ENCODE assay signal across 26 mouse cellular contexts in the genomic region with DNA sequence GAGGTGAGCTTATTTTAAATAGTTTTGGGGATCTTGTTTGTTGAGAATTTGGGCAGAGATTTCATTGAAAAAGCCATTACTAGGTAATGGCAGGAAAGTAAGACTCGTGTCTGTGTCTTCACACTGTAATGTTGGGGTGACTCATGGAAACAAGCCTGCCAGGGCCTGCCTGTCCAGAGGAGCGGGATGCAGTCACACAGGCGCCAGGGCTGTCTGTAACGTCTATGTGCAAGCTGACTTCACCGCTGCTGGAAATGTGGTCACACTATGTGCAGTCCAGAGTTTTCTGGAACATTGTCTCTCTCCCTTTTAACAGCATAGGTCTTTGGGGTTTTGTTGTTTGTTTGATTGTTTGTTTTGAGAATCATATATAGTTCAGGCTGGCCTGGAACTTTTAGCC.
DNase-seq lines count a peak whose midpoint lies in the region; ATAC-seq and TF ChIP-seq lines count a peak whose summit lies in the region.
"Had no signal": no experiment of that assay in that cellular context is flagged by ENCODE, and none has a peak within 500 bp of the region (broad histone marks: within the 10 kb centered on the region; RNA-seq: fewer than 3 reads in every experiment).

No protein-coding gene starts in this region.

- no peaks in the 10 kb centered on the region for H3K9me3 ChIP-seq in CH12.LX (replicated peaks; ENCODE audit: low read length)
- no peaks in the 10 kb centered on the region for H3K9me3 ChIP-seq in stomach, postnatal 0 days (ENCODE audit: control insufficient read depth, low read length)
- H3K9me3 ChIP-seq: embryonic facial prominence, embryonic 12.5 days; forebrain, embryonic 12.5 days; forebrain, embryonic 15.5 days; G1E; heart, embryonic 12.5 days; heart, embryonic 15.5 days; hindbrain, embryonic 10.5 days; hindbrain, embryonic 13.5 days; intestine, embryonic 15.5 days had no signal

- dilution Hi-C loops in CH12.LX (cut with MboI; ENCODE audit: extremely low pct_ligation_motif_present, extremely low pct_unique_long_range_greater_than_20kb, low sequenced_read_pairs): no loop called here

- H3K9ac ChIP-seq in CH12.LX (ENCODE audit: insufficient read depth, low read depth): no peak overlapping the region
- H3K9ac ChIP-seq in stomach, postnatal 0 days (ENCODE audit: low read length): no peak overlapping the region
- H3K9ac ChIP-seq: embryonic facial prominence, embryonic 12.5 days; forebrain, embryonic 12.5 days; forebrain, embryonic 15.5 days; heart, embryonic 12.5 days; heart, embryonic 15.5 days; hindbrain, embryonic 13.5 days; intestine, embryonic 15.5 days had no signal

- H3K36me3 ChIP-seq in CH12.LX (replicated peaks in 1 of 2; ENCODE audit: control insufficient read depth in 1 of 2, insufficient read depth in 1 of 2, low read length in 1 of 2): peaks cover 77 to 93% of the 10 kb centered on the region in 2 experiments
- H3K36me3 ChIP-seq in stomach, postnatal 0 days (ENCODE audit: control insufficient read depth, insufficient read depth, low read length): peaks cover 7% of the 10 kb centered on the region; the same call in 1 of the 2 replicates
- H3K36me3 ChIP-seq: embryonic facial prominence, embryonic 12.5 days; forebrain, embryonic 12.5 days; forebrain, embryonic 15.5 days; hindbrain, embryonic 13.5 days had no signal

- no peak for TF ChIP-seq CTCF in gastrocnemius, adult 2 months (IDR thresholded peaks at IDR 0.05)
- TF ChIP-seq CTCF in CH12.LX (conservative IDR thresholded peaks at IDR 0.05 in 1 of 2, IDR thresholded peaks at IDR 0.05 in 1 of 2; ENCODE audit: low read depth in 2 of 2, low read length in 2 of 2): no peak
- TF ChIP-seq CTCF in stomach, postnatal 0 days (IDR thresholded peaks at IDR 0.05; ENCODE audit: low read depth): no peak

- intact Hi-C loops in gastrocnemius, adult 2 months (cut with DNase I): loop anchor here (10.0 kb wide), 1 partner anchor 478 kb away; no protein-coding TSS in a partner anchor

- no peak for TF ChIP-seq POLR2A in CH12.LX (IDR thresholded peaks at IDR 0.05; ENCODE audit: low read depth, low read length)

- no peak overlapping the region for H3K4me2 ChIP-seq in CH12.LX (ENCODE audit: insufficient read depth, low read depth, poor library complexity, severe bottlenecking)
- H3K4me2 ChIP-seq in stomach, postnatal 0 days (replicated peaks; ENCODE audit: low read depth): no peak overlapping the region
- H3K4me2 ChIP-seq: embryonic facial prominence, embryonic 12.5 days; forebrain, embryonic 12.5 days; forebrain, embryonic 15.5 days; heart, embryonic 12.5 days; heart, embryonic 15.5 days; hindbrain, embryonic 13.5 days; intestine, embryonic 15.5 days had no signal

- no peak for TF ChIP-seq EP300 in CH12.LX (IDR thresholded peaks at IDR 0.05; ENCODE audit: low read length)
- no peak for TF ChIP-seq EP300 in stomach, postnatal 0 days (optimal IDR thresholded peaks at IDR 0.05)

- H3K4me3 ChIP-seq in gastrocnemius, adult 2 months: no peak overlapping the region
- H3K4me3 ChIP-seq in CH12.LX (replicated peaks in 1 of 3; ENCODE audit: low read depth in 2 of 3, low read length in 2 of 3, poor library complexity in 1 of 3): no peak overlapping the region
- no peak overlapping the region for H3K4me3 ChIP-seq in stomach, postnatal 0 days (ENCODE audit: low read depth, low read length)
- H3K4me3 ChIP-seq: embryonic facial prominence, embryonic 12.5 days; erythroblast, embryonic 14.5 days; forebrain, embryonic 12.5 days; forebrain, embryonic 15.5 days; heart, embryonic 12.5 days; heart, embryonic 15.5 days; hindbrain, embryonic 10.5 days; hindbrain, embryonic 13.5 days; intestine, embryonic 15.5 days had no signal

- in situ Hi-C loops in CH12.LX (cut with MboI; ENCODE audit: low pct_ligation_motif_present, low pct_unique_long_range_greater_than_20kb, low sequenced_read_pairs): loop anchor here (25.0 kb wide), 1 partner anchor 486 kb away; no protein-coding TSS in a partner anchor

- peaks cover 3 to 26% of the 10 kb centered on the region in 2 experiments; a peak in 3 of 4 replicates for H3K4me1 ChIP-seq in CH12.LX (ENCODE audit: control insufficient read depth in 1 of 2, insufficient read depth in 2 of 2)
- no peaks in the 10 kb centered on the region for H3K4me1 ChIP-seq in stomach, postnatal 0 days (replicated peaks; ENCODE audit: control insufficient read depth, insufficient read depth)
- H3K4me1 ChIP-seq: forebrain, embryonic 12.5 days; forebrain, embryonic 15.5 days; hindbrain, embryonic 13.5 days had no signal

- no peak; the same call in 1 of the 2 replicates for ATAC-seq in stomach, postnatal 0 days (ENCODE audit: low FRiP score, low TSS enrichment)
- ATAC-seq: forebrain, embryonic 15.5 days; hindbrain, embryonic 16.5 days; intestine, embryonic 15.5 days had no signal

- H3K27me3 ChIP-seq in CH12.LX (replicated peaks): no peaks in the 10 kb centered on the region
- H3K27me3 ChIP-seq in stomach, postnatal 0 days (ENCODE audit: control insufficient read depth, insufficient read depth, low read length): no peaks in the 10 kb centered on the region
- H3K27me3 ChIP-seq: embryonic facial prominence, embryonic 12.5 days; forebrain, embryonic 12.5 days; forebrain, embryonic 15.5 days; heart, embryonic 15.5 days; hindbrain, embryonic 13.5 days; intestine, embryonic 15.5 days had no signal

- 75% methylated on average over 5 of the region's 5 CpGs for WGBS in stomach, postnatal 0 days

- peak overlapping the region; percentile 13; the same call in 1 of the 2 replicates for H3K27ac ChIP-seq in gastrocnemius, adult 2 months
- no peak overlapping the region for H3K27ac ChIP-seq in CH12.LX (ENCODE audit: insufficient read depth, low read depth)
- H3K27ac ChIP-seq in stomach, postnatal 0 days (replicated peaks): 0 out of 2 replicates have a peak overlapping the region, but pooled peaks have one; percentile 45
- H3K27ac ChIP-seq: embryonic facial prominence, embryonic 12.5 days; forebrain, embryonic 12.5 days; forebrain, embryonic 15.5 days; heart, embryonic 15.5 days; hindbrain, embryonic 10.5 days; hindbrain, embryonic 13.5 days; intestine, embryonic 15.5 days had no signal

- no peak for TF ChIP-seq RAD21 in CH12.LX (IDR thresholded peaks at IDR 0.05; ENCODE audit: low read depth, low read length)

- DNase-seq in gastrocnemius, adult 2 months: no peak
- no peak for DNase-seq in gastrocnemius, adult 8-10 months (ENCODE audit: low spot score in 2 of 2)
- DNase-seq in 416B (ENCODE audit: low read depth) (peak; percentile 59), CH12.LX (ENCODE audit: extremely low read depth) (no peak)
- DNase-seq in stomach, postnatal 0 days (ENCODE audit: low spot score): no peak
- no peak for DNase-seq in heart, adult 8-10 months (ENCODE audit: low spot score)
- DNase-seq: adrenal gland, adult 8-10 months; adrenal gland, postnatal 25 days; cerebellum, adult 18-20 months; cerebellum, adult 9-10 months; cerebellum, postnatal 14 days; gastrocnemius, postnatal 14 days; heart, adult 11 months; heart, postnatal 10 days; heart, postnatal 36 days had no signal

- H3K79me2 ChIP-seq in CH12.LX (replicated peaks; ENCODE audit: control insufficient read depth, extremely low read depth, insufficient read depth, poor library complexity, severe bottlenecking): peaks cover 45% of the 10 kb centered on the region

TF ChIP-seq in CH12.LX, 34 proteins besides CTCF, POLR2A, EP300 and RAD21:
- TF ChIP-seq ZKSCAN1 (IDR thresholded peaks at IDR 0.05; ENCODE audit: borderline replicate concordance, low read depth, low read length) (peak; percentile 81), MXI1 (IDR thresholded peaks at IDR 0.05; ENCODE audit: low read depth, low read length) (no peak)
